Mouse (Mus musculus) liver, postnatal 0 days (tissue): Measurements from ENCODE around the gene Arl3.

ENCODE experiments used
- CTCF ChIP-seq: sonication (generic); IDR thresholded peaks from 2 replicates; pipeline ENCODE4 v1.5.1; 2016; ENCODE audit warnings: antibody characterized with exemption, low read depth
- EP300 ChIP-seq: IDR thresholded peaks from 2 replicates; pipeline ENCODE4 v1.6.1; 2016; ENCODE audit warnings: antibody characterized with exemption, low read depth, mild to moderate bottlenecking

- TF ChIP-seq CTCF (peak; percentile 9; the same call in 1 of the 2 replicates), EP300 (no peak; the same call in 1 of the 2 replicates)
Measured at GRCm38 (mm10) chr19:46499836-46500580, 73.0 kb downstream of the Arl3 start.
